Mouse (Mus musculus): ENCODE measurements around the gene Zfp398.

Gene Zfp398

GRCm38 (mm10) chr6:47904917-47905695 is 69.6 kb downstream of the Zfp398 start:
- no peak for DNase-seq

- DNase-seq = no peak
Measured at GRCm38 (mm10) chr6:47906326-47906725, 70.9 kb downstream of the Zfp398 start.

GRCm38 (mm10) chr6:47909007-47909406 is 73.5 kb downstream of the Zfp398 start:
- no peak for DNase-seq

- DNase-seq = no peak
Measured at GRCm38 (mm10) chr6:47911650-47912049, 76.2 kb downstream of the Zfp398 start.

- no peak for DNase-seq
Measured at GRCm38 (mm10) chr6:47912991-47913390, 77.5 kb downstream of the Zfp398 start.

- no peak for DNase-seq
Measured at GRCm38 (mm10) chr6:47917051-47917450, 81.6 kb downstream of the Zfp398 start.

GRCm38 (mm10) chr6:47918768-47919274 is 83.4 kb downstream of the Zfp398 start:
- no peak for DNase-seq

- DNase-seq = no peak
Measured at GRCm38 (mm10) chr6:47919646-47920446, 84.4 kb downstream of the Zfp398 start.

GRCm38 (mm10) chr6:47920447-47921340 is 85.2 kb downstream of the Zfp398 start, which contains the start of gene Zfp212:
Gene Zfp212, plus strand, starts transcription at chr6:47920476.
- DNase-seq = peak; percentile 90 to 94

All from kidney, postnatal 4 days (tissue).